Mouse (Mus musculus) MEL (cell line): ENCODE results near the gene Cib4. TPM values are rescaled to one million over a fixed set of nuclear protein-coding genes. Genes with fewer than 3 reads are reported as not detected.

Source experiments
- DNase-seq: peaks from one replicate; pipeline ENCODE4 v3.0.0; 2011; ENCODE audit warnings: low read depth, low spot score
- H3K27ac ChIP-seq: 2 replicates; pipeline ENCODE4 v1.5.1; 2012; ENCODE audit warnings: low read depth, mild to moderate bottlenecking, control low read depth, low read length, moderate library complexity; ENCODE audit not compliant: control insufficient read depth
- H3K27me3 ChIP-seq, 2 experiments: fragments of 150-350 bp in 1 of 2; sonication (generic) in 1 of 2; 2 replicates each; pipeline ENCODE4 v1.6.1; 2012; ENCODE audit warnings: low read length in 2 of 2, mild to moderate bottlenecking in 2 of 2, improper control_type of control experiment in 1 of 2, moderate library complexity in 1 of 2; ENCODE audit not compliant: insufficient read depth in 2 of 2, control insufficient read depth in 1 of 2
- H3K36me3 ChIP-seq, 2 experiments: 2 replicates each; pipeline ENCODE4 v1.6.1; 2012 to 2014; ENCODE audit warnings: low read length in 2 of 2, improper control_type of control experiment in 1 of 2, inconsistent platforms in 1 of 2, mild to moderate bottlenecking in 1 of 2; ENCODE audit not compliant: insufficient read depth in 2 of 2, control insufficient read depth in 1 of 2
- H3K4me1 ChIP-seq, 2 experiments: fragments of 150-350 bp in 1 of 2; sonication (generic) in 1 of 2; 2 replicates each; pipeline ENCODE4 v1.6.1; 2012; ENCODE audit warnings: low read length in 2 of 2, improper control_type of control experiment in 1 of 2, mild to moderate bottlenecking in 1 of 2; ENCODE audit not compliant: insufficient read depth in 2 of 2, control insufficient read depth in 1 of 2
- H3K4me3 ChIP-seq, 2 experiments: fragments of 150-350 bp in 1 of 2; sonication (generic) in 1 of 2; 2 replicates each; pipeline ENCODE4 v1.5.1; 2012; ENCODE audit warnings: low read depth in 2 of 2, low read length in 2 of 2, mild to moderate bottlenecking in 2 of 2, moderate library complexity in 2 of 2, control low read depth in 1 of 2, improper control_type of control experiment in 1 of 2; ENCODE audit not compliant: control insufficient read depth in 1 of 2, insufficient read depth in 1 of 2
- H3K79me2 ChIP-seq: 2 replicates; pipeline ENCODE4 v1.6.1; 2012; ENCODE audit warnings: mild to moderate bottlenecking, low read length, moderate library complexity; ENCODE audit not compliant: control insufficient read depth, poor library complexity, insufficient read depth
- H3K9ac ChIP-seq: 2 replicates; pipeline ENCODE4 v1.6.1; 2012; ENCODE audit warnings: low read depth, mild to moderate bottlenecking, control low read depth, low read length, moderate library complexity; ENCODE audit not compliant: control insufficient read depth, poor library complexity, severe bottlenecking
- H3K9me3 ChIP-seq: fragments of 150-350 bp; sonication (generic); replicated peaks from 2 replicates; pipeline ENCODE4 v1.6.1; 2012; ENCODE audit warnings: mild to moderate bottlenecking, low read length, improper control_type of control experiment, moderate library complexity; ENCODE audit not compliant: insufficient read depth
- CHD1 ChIP-seq: IDR thresholded peaks from 2 replicates; pipeline ENCODE4 v1.6.1; 2012; ENCODE audit warnings: low read depth, mild to moderate bottlenecking, inconsistent platforms, low read length, improper control_type of control experiment
- ELF1 ChIP-seq: IDR thresholded peaks from 2 replicates; pipeline ENCODE4 v1.6.1; 2014; ENCODE audit warnings: low read depth, mild to moderate bottlenecking, inconsistent platforms, low read length, improper control_type of control experiment, moderate library complexity
- EP300 ChIP-seq, 2 experiments: IDR thresholded peaks; 2 replicates each; pipeline ENCODE4 v1.6.1; 2011; ENCODE audit warnings: improper control_type of control experiment in 2 of 2, low read length in 2 of 2, low read depth in 1 of 2, mild to moderate bottlenecking in 1 of 2
- KAT2A ChIP-seq: conservative IDR thresholded peaks from 2 replicates; pipeline ENCODE4 v1.6.1; 2012; ENCODE audit warnings: low read depth, low read length, improper control_type of control experiment, inconsistent platforms
- MAX ChIP-seq: IDR thresholded peaks from 2 replicates; pipeline ENCODE4 v1.6.1; 2011; ENCODE audit warnings: low read length, improper control_type of control experiment
- MEF2A ChIP-seq: IDR thresholded peaks from 2 replicates; pipeline ENCODE4 v1.6.1; 2014; ENCODE audit warnings: low read depth, mild to moderate bottlenecking, inconsistent platforms, low read length, improper control_type of control experiment; ENCODE audit not compliant: poor library complexity, insufficient replicate concordance, severe bottlenecking; ENCODE audit errors: extremely low read depth
- MXI1 ChIP-seq: IDR thresholded peaks from 2 replicates; pipeline ENCODE4 v1.6.1; 2011; ENCODE audit warnings: mild to moderate bottlenecking, low read depth, low read length, improper control_type of control experiment
- MYC ChIP-seq: IDR thresholded peaks from 2 replicates; pipeline ENCODE4 v1.6.1; 2011; ENCODE audit warnings: low read depth, mild to moderate bottlenecking, low read length, improper control_type of control experiment, moderate library complexity
- NRF1 ChIP-seq: IDR thresholded peaks from 2 replicates; pipeline ENCODE4 v1.6.1; 2014; ENCODE audit warnings: low read depth, mild to moderate bottlenecking, inconsistent platforms, low read length, improper control_type of control experiment, moderate library complexity; ENCODE audit not compliant: poor library complexity, insufficient read depth, severe bottlenecking
- POLR2AphosphoS2 ChIP-seq: IDR thresholded peaks from 2 replicates; pipeline ENCODE4 v1.6.1; 2011; ENCODE audit warnings: low read length, improper control_type of control experiment
- SMC3 ChIP-seq: IDR thresholded peaks from 2 replicates; pipeline ENCODE4 v1.6.1; 2011; ENCODE audit warnings: low read depth, low read length, improper control_type of control experiment
- TAL1 ChIP-seq: IDR thresholded peaks from 2 replicates; pipeline ENCODE4 v1.6.1; 2012; ENCODE audit warnings: mild to moderate bottlenecking, inconsistent platforms, low read length, moderate library complexity, mixed read lengths
- TBP ChIP-seq: IDR thresholded peaks from 2 replicates; pipeline ENCODE4 v1.8.0; 2011; ENCODE audit warnings: low read depth, low read length, improper control_type of control experiment
- TCF12 ChIP-seq: IDR thresholded peaks from 2 replicates; pipeline ENCODE4 v1.6.1; 2014; ENCODE audit warnings: low read depth, mild to moderate bottlenecking, inconsistent platforms, low read length, improper control_type of control experiment, moderate library complexity
- UBTF ChIP-seq: IDR thresholded peaks from 2 replicates; pipeline ENCODE4 v1.6.1; 2012; ENCODE audit warnings: low read depth, mild to moderate bottlenecking, inconsistent platforms, low read length, improper control_type of control experiment, moderate library complexity, borderline replicate concordance; ENCODE audit not compliant: insufficient read depth
- USF1 ChIP-seq: IDR thresholded peaks from 2 replicates; pipeline ENCODE4 v1.6.1; 2014; ENCODE audit warnings: low read depth, mild to moderate bottlenecking, inconsistent platforms, low read length, improper control_type of control experiment, moderate library complexity
- USF2 ChIP-seq, 2 experiments: IDR thresholded peaks; 2 replicates each; pipeline ENCODE4 v1.6.1; 2011 to 2012; ENCODE audit warnings: improper control_type of control experiment in 2 of 2, low read length in 2 of 2, borderline replicate concordance in 1 of 2, inconsistent platforms in 1 of 2, low read depth in 1 of 2, mild to moderate bottlenecking in 1 of 2; ENCODE audit not compliant: insufficient read depth in 1 of 2
- polyA plus RNA-seq, 2 experiments: library from polyadenylated mRNA; stranded (reverse) in 1 of 2; unstranded in 1 of 2; fragments of >175 nt in 1 of 2; fragments of >200 nt in 1 of 2; gene quantifications; 2 replicates each; pipeline versions ENCODE4 v1.2.1 to v1.2.4; 2012; ENCODE audit warnings: low replicate concordance in 2 of 2, low read depth in 1 of 2; ENCODE audit not compliant: insufficient read length in 2 of 2, insufficient read depth in 1 of 2, missing spikeins in 1 of 2
- total RNA-seq: library from RNA; depleted of rRNA; stranded (reverse); fragments of 300-350 nt; gene quantifications from 2 replicates; pipeline ENCODE4 v1.2.3, GENCODE M21; 2012

Gene Cib4
- total and polyA plus RNA-seq, 3 experiments, result not detected

DNA sequence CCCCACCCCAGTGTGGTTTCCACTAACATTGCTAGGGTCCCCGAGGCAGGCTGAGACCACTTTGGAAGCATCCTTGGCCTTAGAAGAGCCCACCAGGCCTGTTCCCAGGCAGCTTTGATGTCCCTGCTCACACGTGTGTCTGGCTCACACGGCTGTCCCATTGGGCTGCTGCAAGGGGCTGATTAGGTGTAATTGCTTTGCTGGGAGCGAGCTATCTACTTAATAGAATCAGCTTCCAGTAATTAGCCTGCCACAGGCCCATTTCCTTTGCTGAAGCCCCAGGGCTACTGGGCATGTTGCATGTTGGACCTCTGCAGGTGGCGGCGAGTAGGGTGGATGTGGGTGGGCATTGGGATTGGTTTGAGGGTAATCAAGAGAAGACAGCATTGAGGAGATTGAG is 35.1 kb upstream of the Cib4 start:
- H3K27ac ChIP-seq, result no peak overlapping the region
- peaks cover 5 to 7% of the 10 kb centered on the region in 2 experiments for H3K27me3 ChIP-seq
- no peak for DNase-seq
- peaks cover 2 to 14% of the 10 kb centered on the region in 2 experiments; a peak in 3 of 4 replicates for H3K4me1 ChIP-seq
- H3K4me3 ChIP-seq, result no peak overlapping the region
- H3K36me3 ChIP-seq, result peaks cover 0 to 10% of the 10 kb centered on the region in 2 experiments; a peak in 2 of 4 replicates
- no peaks in the 10 kb centered on the region for H3K79me2 ChIP-seq
- no peaks in the 10 kb centered on the region for H3K9me3 ChIP-seq
- no peak for TF ChIP-seq POLR2AphosphoS2
- no peak for TF ChIP-seq ELF1
- TF ChIP-seq NRF1, result no peak
- TF ChIP-seq MXI1, result no peak
- TF ChIP-seq USF2 (IDR thresholded peaks at IDR 0.05; ENCODE audit: borderline replicate concordance in 1 of 2, insufficient read depth in 1 of 2, low read depth in 1 of 2, low read length in 2 of 2), result no peak
- no peak for TF ChIP-seq CHD1
- TF ChIP-seq MYC, result no peak
- no peak for TF ChIP-seq EP300 (IDR thresholded peaks at IDR 0.05; ENCODE audit: low read depth in 1 of 2, low read length in 2 of 2)
- TF ChIP-seq UBTF, result no peak
- TF ChIP-seq TCF12, result no peak
- TF ChIP-seq SMC3, result no peak
- no peak for TF ChIP-seq MEF2A
- no peak for TF ChIP-seq USF1
- no peak for TF ChIP-seq MAX
- TF ChIP-seq TBP, result no peak
- H3K9ac ChIP-seq, result no peak overlapping the region

GRCm38 (mm10) chr5:30578445-30579080 is 32.9 kb upstream of the Cib4 start:
- Histone ChIP-seq H3K4me3 (no peak overlapping the region), H3K79me2 (no peaks in the 10 kb centered on the region), H3K36me3 (peaks cover 0 to 13% of the 10 kb centered on the region in 2 experiments; a peak in 2 of 4 replicates), H3K27me3 (peaks cover 0 to 6% of the 10 kb centered on the region in 2 experiments), H3K9ac (no peak overlapping the region), H3K4me1 (peaks cover 2 to 14% of the 10 kb centered on the region in 2 experiments; a peak in 3 of 4 replicates), H3K9me3 (no peaks in the 10 kb centered on the region), H3K27ac (no peak overlapping the region)
- TF ChIP-seq KAT2A (no peak), TAL1 (no peak)
- DNase-seq, result no peak
